ENCODE assay signal across 36 mouse cellular contexts in the genomic region with DNA sequence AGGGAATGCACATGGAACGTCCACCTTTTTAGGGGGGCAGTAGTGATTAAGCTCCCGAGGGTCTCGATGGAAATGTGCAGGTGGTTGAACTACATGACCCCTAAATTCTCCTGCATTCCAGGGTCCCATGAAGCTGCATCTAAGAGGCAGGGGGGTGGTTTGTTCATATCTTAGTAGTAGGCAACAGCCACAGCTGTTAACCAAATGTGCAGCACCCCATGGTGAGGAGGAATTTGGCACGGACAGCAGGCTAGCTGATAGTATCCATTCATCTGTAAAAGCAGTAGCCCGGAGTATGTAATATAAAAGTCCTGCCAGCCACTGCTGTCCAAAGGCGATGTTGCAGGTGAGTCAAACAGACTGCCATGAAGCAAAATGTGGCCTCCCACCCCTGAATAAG. TPM values are rescaled to one million over a fixed set of nuclear protein-coding genes. Genes with fewer than 3 reads are reported as not detected.
DNase-seq lines count a peak whose midpoint lies in the region; ATAC-seq lines count a peak whose summit lies in the region.
"Had no signal": no experiment of that assay in that cellular context is flagged by ENCODE, and none has a peak within 500 bp of the region (broad histone marks: within the 10 kb centered on the region; RNA-seq: fewer than 3 reads in every experiment).

No protein-coding gene starts in this region.

- no peak for ATAC-seq in hindbrain, embryonic 12.5 days (ENCODE audit: low FRiP score)
- no peak for ATAC-seq in hindbrain, embryonic 14.5 days (ENCODE audit: low FRiP score)
- no peak for ATAC-seq in embryonic facial prominence, embryonic 14.5 days (ENCODE audit: low read depth)
- no peak for ATAC-seq in limb, embryonic 13.5 days (ENCODE audit: low FRiP score, low read depth)
- ATAC-seq in granulocyte monocyte progenitor cell, adult 5-6 weeks (replicated peaks; ENCODE audit: poor library complexity, severe bottlenecking), result no peak
- ATAC-seq: activated CD4-positive, CD25-positive, alpha-beta regulatory T cell, adult 4 months; forebrain, embryonic 16.5 days; intestine, embryonic 16.5 days had no signal

- no peak for DNase-seq in hindbrain, embryonic 14.5 days (ENCODE audit: low spot score)
- DNase-seq in embryonic facial prominence, embryonic 14.5 days (ENCODE audit: low spot score), result no peak
- no peak for DNase-seq in layer of hippocampus, adult 9-11 months
- DNase-seq in left cerebral cortex, postnatal 36 days (ENCODE audit: low spot score in 2 of 2), result no peak
- DNase-seq: adrenal gland, adult 2 months; B cell, adult 2 months; cerebellum, adult 9-10 months; gastrocnemius, adult 2 months; gastrocnemius, postnatal 36 days; heart, adult 2 months; kidney, adult 8-10 months; liver; lung, adult 2 months; lung, postnatal 10 days; midbrain, embryonic 14.5 days; right cerebral cortex, postnatal 25 days; thymus, postnatal 14 days had no signal

- 69% methylated on average over 6 of the region's 6 CpGs for WGBS in hindbrain, embryonic 12.5 days
- WGBS in hindbrain, embryonic 14.5 days, result 69% methylated on average over 6 of the region's 6 CpGs
- 57% methylated on average over 6 of the region's 6 CpGs for WGBS in embryonic facial prominence, embryonic 14.5 days
- 34% methylated on average over 6 of the region's 6 CpGs for WGBS in limb, embryonic 13.5 days

- H3K4me3 ChIP-seq in hindbrain, embryonic 12.5 days, result no peak overlapping the region
- H3K4me3 ChIP-seq in hindbrain, embryonic 14.5 days (replicated peaks; ENCODE audit: low read length), result no peak overlapping the region
- H3K4me3 ChIP-seq in embryonic facial prominence, embryonic 14.5 days (ENCODE audit: low read depth, low read length), result no peak overlapping the region
- no peak overlapping the region for H3K4me3 ChIP-seq in limb, embryonic 13.5 days
- H3K4me3 ChIP-seq: gastrocnemius, adult 2 months; heart, adult 2 months; heart, embryonic 12.5 days; neural tube, embryonic 15.5 days; stomach, embryonic 15.5 days had no signal

- H3K9me3 ChIP-seq in hindbrain, embryonic 12.5 days (replicated peaks), result 0 out of 2 replicates have a peak, but pooled peaks cover under 1% of the 10 kb centered on the region
- no peaks in the 10 kb centered on the region for H3K9me3 ChIP-seq in hindbrain, embryonic 14.5 days (ENCODE audit: control insufficient read depth, low read length)
- no peaks in the 10 kb centered on the region for H3K9me3 ChIP-seq in embryonic facial prominence, embryonic 14.5 days (ENCODE audit: control insufficient read depth, low read length)
- H3K9me3 ChIP-seq in limb, embryonic 13.5 days, result no peaks in the 10 kb centered on the region
- H3K9me3 ChIP-seq: heart, embryonic 12.5 days; neural tube, embryonic 15.5 days; stomach, embryonic 15.5 days had no signal

- H3K4me2 ChIP-seq in hindbrain, embryonic 12.5 days (replicated peaks), result no peak overlapping the region
- no peak overlapping the region for H3K4me2 ChIP-seq in hindbrain, embryonic 14.5 days (replicated peaks)
- H3K4me2 ChIP-seq in embryonic facial prominence, embryonic 14.5 days (ENCODE audit: low read depth, low read length), result no peak overlapping the region
- no peak overlapping the region for H3K4me2 ChIP-seq in limb, embryonic 13.5 days (replicated peaks)
- H3K4me2 ChIP-seq: heart, embryonic 12.5 days; neural tube, embryonic 15.5 days; stomach, embryonic 15.5 days had no signal

- peaks cover 19% of the 10 kb centered on the region for H3K4me1 ChIP-seq in hindbrain, embryonic 12.5 days
- H3K4me1 ChIP-seq in hindbrain, embryonic 14.5 days (replicated peaks; ENCODE audit: control insufficient read depth, insufficient read depth, low read length), result 0 out of 2 replicates have a peak, but pooled peaks cover 8% of the 10 kb centered on the region
- H3K4me1 ChIP-seq in embryonic facial prominence, embryonic 14.5 days (ENCODE audit: control insufficient read depth, insufficient read depth, low read length), result peaks cover 26% of the 10 kb centered on the region
- peaks cover 56% of the 10 kb centered on the region for H3K4me1 ChIP-seq in limb, embryonic 13.5 days

- intact Hi-C loops in left cerebral cortex, postnatal 36 days (cut with DNase I), result no loop called here

- H3K27ac ChIP-seq in hindbrain, embryonic 12.5 days, result 0 out of 2 replicates have a peak overlapping the region, but pooled peaks have one; percentile 45
- no peak overlapping the region for H3K27ac ChIP-seq in hindbrain, embryonic 14.5 days
- H3K27ac ChIP-seq in embryonic facial prominence, embryonic 14.5 days (replicated peaks; ENCODE audit: low read depth, low read length), result peak overlapping the region; percentile 65; the same call in 1 of the 2 replicates
- peak overlapping the region; percentile 90; the same call in 1 of the 2 replicates for H3K27ac ChIP-seq in limb, embryonic 13.5 days
- H3K27ac ChIP-seq: gastrocnemius, adult 2 months; heart, adult 2 months; kidney, postnatal 0 days; liver, embryonic 14.5 days; macrophage; neural tube, embryonic 15.5 days; stomach, embryonic 15.5 days had no signal

- no peaks in the 10 kb centered on the region for H3K27me3 ChIP-seq in hindbrain, embryonic 12.5 days
- no peaks in the 10 kb centered on the region for H3K27me3 ChIP-seq in hindbrain, embryonic 14.5 days (ENCODE audit: control insufficient read depth, insufficient read depth, low read length)
- no peaks in the 10 kb centered on the region for H3K27me3 ChIP-seq in embryonic facial prominence, embryonic 14.5 days (replicated peaks; ENCODE audit: control insufficient read depth, insufficient read depth, low read length)
- no peaks in the 10 kb centered on the region for H3K27me3 ChIP-seq in limb, embryonic 13.5 days
- H3K27me3 ChIP-seq: heart, embryonic 12.5 days; neural tube, embryonic 15.5 days; stomach, embryonic 15.5 days had no signal

- no peaks in the 10 kb centered on the region for H3K36me3 ChIP-seq in hindbrain, embryonic 12.5 days
- no peaks in the 10 kb centered on the region for H3K36me3 ChIP-seq in hindbrain, embryonic 14.5 days (replicated peaks; ENCODE audit: control insufficient read depth, insufficient read depth)
- H3K36me3 ChIP-seq in embryonic facial prominence, embryonic 14.5 days (ENCODE audit: control insufficient read depth, insufficient read depth, low read length), result no peaks in the 10 kb centered on the region
- no peaks in the 10 kb centered on the region for H3K36me3 ChIP-seq in limb, embryonic 13.5 days
- H3K36me3 ChIP-seq: heart, embryonic 12.5 days; neural tube, embryonic 15.5 days; stomach, embryonic 15.5 days had no signal

- H3K9ac ChIP-seq in hindbrain, embryonic 12.5 days, result no peak overlapping the region
- H3K9ac ChIP-seq in hindbrain, embryonic 14.5 days, result no peak overlapping the region
- H3K9ac ChIP-seq in embryonic facial prominence, embryonic 14.5 days (ENCODE audit: low read depth, low read length), result no peak overlapping the region
- H3K9ac ChIP-seq in limb, embryonic 13.5 days, result no peak overlapping the region
- H3K9ac ChIP-seq: heart, embryonic 12.5 days; liver, embryonic 14.5 days; neural tube, embryonic 15.5 days; stomach, embryonic 15.5 days had no signal

RNA-seq across cellular contexts. Expression of a gene that starts 6.4 kb away (rescaled TPM):
- polyA plus RNA-seq in hindbrain, embryonic 12.5 days (2016; fragmentation: Nextera tagmentation; extraction: Ambion mirVana), result 0.30 and 0.34 TPM in 2 replicates
- polyA plus RNA-seq in hindbrain, embryonic 14.5 days (2014; fragmentation: Nextera tagmentation; extraction: Ambion mirVana), result 0.78 and 0.96 TPM in 2 replicates
- polyA plus RNA-seq in embryonic facial prominence, embryonic 14.5 days (2014; fragmentation: Nextera tagmentation; extraction: Ambion mirVana), result 1.3 and 1.7 TPM in 2 replicates
- 0.88 and 1.0 TPM in 2 replicates for polyA plus RNA-seq in limb, embryonic 13.5 days (2015; fragmentation: Nextera tagmentation; extraction: Ambion mirVana)
- total RNA-seq in granulocyte monocyte progenitor cell, adult 5-6 weeks (2014; fragmentation: Nextera tagmentation), result not detected in 2 replicates
- total RNA-seq in granulocyte monocyte progenitor cell, adult 5-6 weeks (2017), result not detected in 2 replicates
- not detected for total RNA-seq in left cerebral cortex, postnatal 36 days (2021)
- total RNA-seq: adrenal gland, adult 2 months; gastrocnemius, adult 2 months; gastrocnemius, postnatal 36 days; hematopoietic stem cell, adult 5-6 weeks; layer of hippocampus, postnatal 10 days; left cerebral cortex, adult 8-10 months; megakaryocyte-erythroid progenitor cell, adult 5-6 weeks; monocyte, adult 5-6 weeks had no signal
- polyA plus RNA-seq: activated CD4-positive, CD25-positive, alpha-beta regulatory T cell, adult 4 months; adrenal gland, adult 2 months; macrophage had no signal

RNA-seq across cellular contexts. Expression of a gene that starts 34.6 kb away (rescaled TPM):
- polyA plus RNA-seq in hindbrain, embryonic 12.5 days (2016; fragmentation: Nextera tagmentation; extraction: Ambion mirVana), result 0.10 TPM in 1 of 2 replicates, not detected in the other
- 0.16 and 0.17 TPM in 2 replicates for polyA plus RNA-seq in hindbrain, embryonic 14.5 days (2014; fragmentation: Nextera tagmentation; extraction: Ambion mirVana)
- polyA plus RNA-seq in embryonic facial prominence, embryonic 14.5 days (2014; fragmentation: Nextera tagmentation; extraction: Ambion mirVana), result 0.92 and 1.3 TPM in 2 replicates
- 0.33 and 0.79 TPM in 2 replicates for polyA plus RNA-seq in limb, embryonic 13.5 days (2015; fragmentation: Nextera tagmentation; extraction: Ambion mirVana)
- not detected in 2 replicates for total RNA-seq in granulocyte monocyte progenitor cell, adult 5-6 weeks (2014; fragmentation: Nextera tagmentation)
- not detected in 2 replicates for total RNA-seq in granulocyte monocyte progenitor cell, adult 5-6 weeks (2017)
- total RNA-seq in left cerebral cortex, postnatal 36 days (2021), result not detected
- total RNA-seq: adrenal gland, adult 2 months; adrenal gland, postnatal 4 days; gastrocnemius, adult 2 months; gastrocnemius, postnatal 36 days; heart, adult 2 months; hematopoietic stem cell, adult 5-6 weeks; layer of hippocampus, postnatal 10 days; left cerebral cortex, adult 8-10 months; megakaryocyte-erythroid progenitor cell, adult 5-6 weeks; monocyte, adult 5-6 weeks had no signal
- polyA plus RNA-seq: activated CD4-positive, CD25-positive, alpha-beta regulatory T cell, adult 4 months; adrenal gland, adult 2 months; forebrain, embryonic 16.5 days; heart, adult 2 months; intestine, embryonic 16.5 days; large intestine, adult 2 months; lung, adult 2 months; macrophage; midbrain, embryonic 14.5 days; neural tube, embryonic 15.5 days had no signal

RNA-seq across cellular contexts. Expression of a gene that starts 48.2 kb away (rescaled TPM):
- 20.5 and 21.9 TPM in 2 replicates for polyA plus RNA-seq in hindbrain, embryonic 12.5 days (2016; fragmentation: Nextera tagmentation; extraction: Ambion mirVana)
- polyA plus RNA-seq in hindbrain, embryonic 14.5 days (2014; fragmentation: Nextera tagmentation; extraction: Ambion mirVana), result 12.2 and 13.7 TPM in 2 replicates
- polyA plus RNA-seq in embryonic facial prominence, embryonic 14.5 days (2014; fragmentation: Nextera tagmentation; extraction: Ambion mirVana), result 38.6 and 44.3 TPM in 2 replicates
- polyA plus RNA-seq in limb, embryonic 13.5 days (2015; fragmentation: Nextera tagmentation; extraction: Ambion mirVana), result 52.3 and 55.4 TPM in 2 replicates
- total RNA-seq in granulocyte monocyte progenitor cell, adult 5-6 weeks (2014; fragmentation: Nextera tagmentation), result 3.4 and 3.7 TPM in 2 replicates
- 3.2 and 6.1 TPM in 2 replicates for total RNA-seq in granulocyte monocyte progenitor cell, adult 5-6 weeks (2017)
- total RNA-seq in left cerebral cortex, postnatal 36 days (2021), result 1 to 10 TPM; 7.1 to 9.0 TPM
